Mouse (Mus musculus) ovary, postnatal 10 days (tissue): ENCODE data around the gene 1700001C19Rik.

Source experiments
- DNase-seq: peaks from one replicate; pipeline ENCODE4 v3.0.0; 2022; ENCODE audit warnings: low spot score

1700001C19Rik gene

DNA sequence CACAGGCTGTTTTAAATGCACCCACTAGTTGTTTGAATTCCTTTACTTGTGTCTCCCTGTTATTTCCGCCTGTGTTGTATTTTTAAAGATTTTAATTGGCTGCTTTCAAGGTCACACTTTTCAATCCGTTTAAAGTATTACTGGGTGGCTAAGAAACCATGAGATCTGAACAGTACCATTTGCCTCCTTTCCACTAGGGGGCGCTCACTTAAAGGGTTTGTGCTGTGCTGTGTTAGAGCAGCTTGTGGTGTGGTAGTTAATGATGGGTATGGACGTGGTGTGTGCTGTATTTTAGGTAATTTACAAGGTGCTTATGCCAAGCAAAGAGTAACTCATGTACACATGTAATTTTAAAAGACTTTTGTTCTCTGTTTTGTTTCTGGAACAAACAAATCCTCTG, 65.7 kb downstream of the 1700001C19Rik start:
- DNase-seq, result no peak

DNA sequence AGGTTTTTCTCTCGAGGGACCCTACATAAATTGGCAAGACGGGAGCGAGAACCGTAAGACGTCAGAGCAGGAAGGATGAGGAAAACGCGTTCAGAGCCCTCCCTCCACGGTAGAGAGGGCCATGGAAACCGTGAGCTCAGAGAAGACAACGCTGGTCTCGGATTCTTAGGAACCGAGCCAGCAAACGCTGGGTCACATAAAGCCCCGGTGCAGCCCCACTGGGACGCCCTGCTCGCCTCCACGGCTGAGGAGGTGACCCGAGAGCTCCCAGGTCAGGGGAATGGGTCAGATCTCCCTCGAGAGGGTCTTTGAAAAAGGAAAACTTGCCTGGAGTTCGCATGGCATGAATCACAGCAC, 68.1 kb downstream of the 1700001C19Rik start:
- no peak for DNase-seq

DNA sequence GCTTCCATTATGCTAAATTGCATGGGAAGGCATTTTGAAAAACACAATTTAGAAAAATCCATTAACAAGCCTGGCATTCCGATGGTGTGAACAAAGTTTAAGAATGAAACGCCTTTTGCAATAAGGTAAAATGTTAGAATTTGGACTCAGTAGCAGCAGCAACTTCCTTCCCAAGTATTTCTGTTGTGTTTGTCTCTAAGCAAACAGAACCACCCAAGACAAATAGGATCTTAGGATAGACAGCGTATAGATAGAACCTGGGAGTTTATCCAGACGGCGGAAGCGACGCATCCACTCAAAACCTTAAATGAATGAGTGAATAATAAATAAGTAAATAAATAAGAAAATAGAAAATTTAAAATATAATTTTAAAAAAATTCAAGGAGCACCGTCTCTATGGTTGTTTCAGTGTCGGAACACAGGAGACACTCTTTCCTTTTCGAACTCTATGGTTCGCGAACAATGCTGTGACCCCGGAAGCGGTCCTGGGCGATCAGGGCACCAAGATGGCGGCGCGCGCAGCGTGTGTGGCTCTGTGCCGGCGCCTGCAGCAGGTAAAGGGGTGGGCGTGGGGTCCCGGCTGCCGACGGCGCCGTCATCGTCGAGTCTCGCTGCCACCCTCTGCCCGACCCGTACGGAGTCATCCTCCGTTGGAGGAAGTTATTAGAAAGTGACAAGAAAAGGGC, 68.6 kb downstream of the 1700001C19Rik start, which contains the start of gene Mrps10:
Gene Mrps10, plus strand, starts transcription at position 487 of the 686 bp plus-strand sequence.
- DNase-seq, result peak; percentile 52
